Mouse (Mus musculus) ES-Bruce4 (cell line): ENCODE results near the gene Narf.

Source experiments
- CTCF ChIP-seq: IDR thresholded peaks from one replicate; pipeline ENCODE4 v1.8.1; 2011; ENCODE audit warnings: low read depth, low read length
- EP300 ChIP-seq: IDR thresholded peaks from 2 replicates; pipeline ENCODE4 v1.6.1; 2011; ENCODE audit warnings: low read depth, low read length; ENCODE audit not compliant: insufficient read depth
- POLR2A ChIP-seq: IDR thresholded peaks from one replicate; pipeline ENCODE4 v1.8.1; 2011; ENCODE audit warnings: low read length; ENCODE audit not compliant: insufficient read depth

GRCm38 (mm10) chr11:121219776-121220175 lies 17.3 kb upstream of the Narf start:
- TF ChIP-seq CTCF (no peak), EP300 (no peak), POLR2A (no peak)
